Mouse (Mus musculus) lung, embryonic 16.5 days (tissue): ENCODE results near the gene C9orf72. TPM values are rescaled to one million over a fixed set of nuclear protein-coding genes. Genes with fewer than 3 reads are reported as not detected.

ENCODE experiments used
- ATAC-seq: fragments of 200-750 bp; cut with Nextera tagmentation; 2 replicates; pipeline ENCODE4 v1.8.0; 2017; ENCODE audit warnings: low read depth, mild to moderate bottlenecking, moderate library complexity
- H3K27ac ChIP-seq: fragments of 300-500 bp; sonication (generic); 2 replicates; pipeline ENCODE4 v1.5.1; 2014; ENCODE audit warnings: mild to moderate bottlenecking, control low read depth, low read length
- H3K27me3 ChIP-seq: fragments of 300-500 bp; sonication (generic); 2 replicates; pipeline ENCODE4 v1.6.1; 2014; ENCODE audit warnings: low read depth, low read length, mixed read lengths; ENCODE audit not compliant: control insufficient read depth, insufficient read depth
- H3K36me3 ChIP-seq: fragments of 300-500 bp; sonication (generic); 2 replicates; pipeline ENCODE4 v1.6.1; 2014; ENCODE audit warnings: low read length; ENCODE audit not compliant: control insufficient read depth, insufficient read depth
- H3K4me1 ChIP-seq: fragments of 300-500 bp; sonication (generic); replicated peaks from 2 replicates; pipeline ENCODE4 v1.6.1; 2014; ENCODE audit warnings: low read length, mixed read lengths; ENCODE audit not compliant: control insufficient read depth, insufficient read depth
- H3K4me2 ChIP-seq: fragments of 300-500 bp; sonication (generic); 2 replicates; pipeline ENCODE4 v1.6.1; 2014; ENCODE audit warnings: low read depth, low read length, control low read depth
- H3K4me3 ChIP-seq: fragments of 300-500 bp; sonication (generic); 2 replicates; pipeline ENCODE4 v1.5.1; 2014; ENCODE audit warnings: mild to moderate bottlenecking, low read length, control low read depth
- H3K9ac ChIP-seq: fragments of 300-500 bp; sonication (generic); 2 replicates; pipeline ENCODE4 v1.6.1; 2014; ENCODE audit warnings: low read length, control low read depth
- H3K9me3 ChIP-seq: fragments of 300-500 bp; sonication (generic); 2 replicates; pipeline ENCODE4 v1.6.1; 2016; ENCODE audit warnings: low read length; ENCODE audit not compliant: control insufficient read depth
- WGBS: fragments of 180-500 bp; shearing (Covaris S2); extraction: QIAGEN DNeasy Blood & Tissue Kit; methylation state at CpG from one replicate; pipeline ENCODE4 v1.1.7; 2014; 5-methylcytosine and 5-hydroxymethylcytosine counted together
- polyA plus RNA-seq: library from polyadenylated mRNA; unstranded; fragments of >200 nt; fragmentation: Nextera tagmentation; extraction: Ambion mirVana; gene quantifications from 2 replicates; pipeline ENCODE4 v1.2.1, GENCODE M21; 2015

Gene C9orf72
- polyA plus RNA-seq, 1 experiment from 2014 or later: 12.7 TPM

DNA sequence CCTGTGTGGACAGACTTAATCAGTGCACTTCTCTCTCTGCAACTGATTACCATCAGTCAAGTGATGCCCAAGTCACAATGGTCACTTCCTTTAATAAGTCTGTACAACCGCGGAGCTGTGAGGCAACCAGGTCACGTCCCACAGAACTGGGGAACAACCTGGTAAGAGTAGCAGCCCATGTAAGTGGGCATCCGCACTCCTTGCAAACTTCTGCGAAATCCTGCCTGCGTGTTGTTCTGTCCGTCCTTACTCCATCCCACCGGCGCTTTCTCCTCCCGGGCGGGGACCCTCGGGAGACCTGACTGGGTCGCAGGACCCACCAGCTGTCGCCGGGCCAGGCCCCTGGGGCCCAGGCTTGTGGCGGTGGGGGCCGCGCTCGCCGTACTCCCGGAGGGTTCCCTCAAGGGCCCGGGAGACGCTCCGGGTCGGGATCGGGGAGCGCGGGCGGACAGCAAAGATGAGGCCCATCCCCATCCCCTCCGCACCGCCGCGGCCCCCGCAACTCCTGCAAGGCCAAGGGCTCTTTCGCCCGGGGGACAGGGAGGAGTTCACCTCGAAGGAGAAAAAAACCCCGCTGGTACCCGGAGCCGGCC lies 738 bp downstream of the C9orf72 start:
- no peaks in the 10 kb centered on the region for H3K36me3 ChIP-seq
- H3K4me3 ChIP-seq: peak overlapping the region; percentile 88
- H3K27me3 ChIP-seq: no peaks in the 10 kb centered on the region
- H3K9me3 ChIP-seq: no peaks in the 10 kb centered on the region
- 0 out of 2 replicates have a peak, but pooled peaks cover 2% of the 10 kb centered on the region for H3K4me1 ChIP-seq
- ATAC-seq: peak; percentile 51
- peak overlapping the region; percentile 84 for H3K9ac ChIP-seq
- 0 out of 2 replicates have a peak overlapping the region, but pooled peaks have one; percentile 80 for H3K27ac ChIP-seq
- WGBS: under 1% methylated on average over 40 of the region's 40 CpGs
- peak overlapping the region; percentile 85 for H3K4me2 ChIP-seq

DNA sequence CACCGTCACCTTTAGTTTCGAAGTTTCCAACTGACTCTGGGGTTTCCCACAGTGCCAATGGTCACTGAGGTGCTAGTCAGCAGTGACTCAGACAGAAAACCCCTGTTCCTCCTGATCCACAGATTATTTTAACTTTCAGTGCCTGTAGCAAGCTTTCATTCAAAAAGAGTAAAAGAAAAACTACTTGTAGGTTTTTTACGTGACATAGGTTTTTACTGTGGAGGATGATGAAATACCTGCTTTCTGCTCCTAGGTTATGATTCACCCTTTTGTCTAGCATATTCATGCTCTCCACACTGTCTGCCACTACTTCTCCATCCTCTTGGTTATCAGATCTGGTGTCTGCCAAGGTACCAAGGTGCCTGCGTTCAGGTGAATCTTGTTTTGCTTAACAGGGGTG lies 1.9 kb downstream of the C9orf72 start:
- no peaks in the 10 kb centered on the region for H3K27me3 ChIP-seq
- no peak overlapping the region for H3K27ac ChIP-seq
- H3K4me2 ChIP-seq: no peak overlapping the region
- no peaks in the 10 kb centered on the region for H3K9me3 ChIP-seq
- ATAC-seq: no peak
- no peak overlapping the region for H3K4me3 ChIP-seq
- H3K4me1 ChIP-seq: 0 out of 2 replicates have a peak, but pooled peaks cover 2% of the 10 kb centered on the region
- H3K36me3 ChIP-seq: no peaks in the 10 kb centered on the region
- no peak overlapping the region for H3K9ac ChIP-seq
- 89% methylated on average over 4 of the region's 4 CpGs for WGBS

DNA sequence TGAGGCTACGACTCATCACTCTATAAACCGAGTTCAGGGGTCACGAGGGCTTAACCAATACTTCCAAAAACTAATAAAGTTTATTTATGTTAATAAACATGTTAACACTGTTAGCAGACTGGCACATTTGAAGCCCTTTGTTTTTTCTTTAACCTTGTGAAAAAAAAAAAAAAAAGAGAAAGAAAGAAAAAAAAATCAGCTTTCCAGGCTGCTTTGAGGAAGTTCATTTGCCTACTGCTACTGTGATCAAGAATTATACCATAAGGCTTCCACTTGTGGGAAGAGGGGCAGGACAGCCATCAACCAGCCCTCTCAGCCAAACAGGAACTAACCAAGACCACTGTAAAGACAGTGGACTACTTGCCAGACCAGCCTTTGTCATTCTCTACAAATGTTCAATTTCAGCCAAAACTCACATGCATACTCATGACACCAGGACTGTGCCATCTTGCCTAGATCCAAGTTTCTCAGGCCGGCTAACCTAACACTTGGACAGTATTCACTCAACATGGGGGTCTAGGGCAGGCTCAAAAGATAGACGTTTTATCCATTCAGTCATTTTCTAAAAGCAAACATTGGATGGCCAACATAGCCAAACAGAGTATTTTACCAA lies 2.5 kb downstream of the C9orf72 start:
- 75% methylated on average over 5 of the region's 5 CpGs for WGBS
- 0 out of 2 replicates have a peak, but pooled peaks cover 2% of the 10 kb centered on the region for H3K4me1 ChIP-seq
- no peak for ATAC-seq

DNA sequence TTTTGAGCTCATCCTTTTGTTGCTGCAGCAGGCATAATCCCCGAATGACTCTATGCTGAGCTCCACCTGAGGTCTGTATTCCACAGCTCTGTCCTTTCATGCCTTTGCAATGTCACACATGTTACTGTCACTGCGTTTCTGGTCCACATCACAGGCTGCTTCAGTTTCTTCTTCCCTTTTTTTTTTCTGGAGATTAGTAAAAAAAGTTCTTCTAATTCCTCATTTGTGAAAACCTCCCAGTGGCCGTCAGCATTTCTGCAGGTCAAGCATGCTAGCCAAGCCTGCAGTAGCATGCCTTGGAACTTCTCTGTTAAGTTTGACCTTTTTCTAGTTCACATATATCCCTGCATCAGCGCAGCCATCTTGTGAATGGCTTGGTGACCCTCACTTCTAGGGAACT lies 4.1 kb downstream of the C9orf72 start:
- H3K27ac ChIP-seq: no peak overlapping the region
- H3K4me1 ChIP-seq: 0 out of 2 replicates have a peak, but pooled peaks cover 2% of the 10 kb centered on the region
- H3K4me2 ChIP-seq: no peak overlapping the region
- H3K27me3 ChIP-seq: no peaks in the 10 kb centered on the region
- no peak overlapping the region for H3K9ac ChIP-seq
- WGBS: 48% methylated on average over 4 of the region's 4 CpGs
- H3K4me3 ChIP-seq: no peak overlapping the region
- no peak for ATAC-seq
- H3K36me3 ChIP-seq: no peaks in the 10 kb centered on the region; the same call in 1 of the 2 replicates
- H3K9me3 ChIP-seq: no peaks in the 10 kb centered on the region

More for the DNA sequence above, 2.5 kb downstream of the C9orf72 start:
- no peak overlapping the region for H3K27ac ChIP-seq
- H3K4me2 ChIP-seq: no peak overlapping the region
- no peak overlapping the region for H3K9ac ChIP-seq
- no peaks in the 10 kb centered on the region for H3K27me3 ChIP-seq
- H3K36me3 ChIP-seq: no peaks in the 10 kb centered on the region
- H3K9me3 ChIP-seq: no peaks in the 10 kb centered on the region
- no peak overlapping the region for H3K4me3 ChIP-seq

DNA sequence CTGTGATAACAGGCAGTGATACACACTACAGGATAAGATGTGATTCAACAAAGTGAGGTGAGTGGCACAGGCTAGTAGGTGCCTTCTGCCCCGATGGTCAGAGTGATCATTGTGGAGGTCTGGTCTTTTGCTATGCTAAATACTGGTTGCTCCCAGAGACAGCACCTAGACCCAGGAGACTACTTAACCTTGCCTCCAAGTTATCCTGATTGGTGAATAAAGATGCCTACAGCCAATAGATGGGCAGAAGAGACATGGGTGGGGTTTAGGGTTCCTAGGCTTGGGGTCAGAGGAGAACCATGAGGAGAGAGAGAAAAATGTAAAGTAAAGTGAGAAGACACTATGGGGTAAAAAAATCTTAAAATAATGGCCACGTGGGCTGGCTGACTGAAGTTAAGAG lies 4.8 kb downstream of the C9orf72 start:
- 45% methylated on average over 2 of the region's 2 CpGs for WGBS
- H3K9ac ChIP-seq: no peak overlapping the region
- 0 out of 2 replicates have a peak, but pooled peaks cover 2% of the 10 kb centered on the region for H3K4me1 ChIP-seq
- no peaks in the 10 kb centered on the region; the same call in none of the 2 replicates for H3K36me3 ChIP-seq
- H3K9me3 ChIP-seq: no peaks in the 10 kb centered on the region
- ATAC-seq: no peak
- H3K27me3 ChIP-seq: no peaks in the 10 kb centered on the region
- no peak overlapping the region for H3K27ac ChIP-seq
- no peak overlapping the region for H3K4me2 ChIP-seq
- H3K4me3 ChIP-seq: no peak overlapping the region

DNA sequence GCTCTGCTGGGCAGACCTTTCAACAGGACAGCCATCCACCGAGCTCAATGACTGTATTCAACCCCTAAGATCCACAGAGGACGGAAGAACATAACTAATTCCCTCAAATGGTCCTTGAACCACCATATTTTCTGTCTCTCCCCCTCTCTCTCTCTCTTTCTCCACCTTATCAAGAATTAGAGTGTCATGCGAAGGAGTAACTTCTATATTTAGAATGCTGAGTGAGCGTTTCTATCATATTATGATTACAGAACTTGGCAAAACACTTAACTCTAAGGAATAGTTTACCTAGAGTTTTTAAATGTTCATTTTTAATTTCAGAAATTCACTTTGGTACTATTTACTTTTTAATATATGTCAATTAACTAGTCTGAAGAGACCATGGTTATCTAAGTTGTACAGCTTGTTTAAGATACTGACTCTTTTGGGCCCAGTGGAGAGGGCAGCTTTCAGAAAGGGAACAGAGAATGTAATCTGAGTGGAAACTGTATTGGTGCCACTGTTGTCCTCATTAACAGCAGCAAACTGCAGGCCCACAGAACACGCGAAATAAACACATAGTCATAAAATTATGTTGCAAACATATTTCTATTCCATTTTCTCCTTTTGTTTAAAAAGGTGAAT lies 5.8 kb downstream of the C9orf72 start:
- H3K27ac ChIP-seq: no peak overlapping the region
- H3K4me1 ChIP-seq: 0 out of 2 replicates have a peak, but pooled peaks cover 2% of the 10 kb centered on the region
- no peak overlapping the region for H3K4me2 ChIP-seq
- WGBS: 50% methylated on average over 6 of the region's 6 CpGs
- no peaks in the 10 kb centered on the region for H3K9me3 ChIP-seq
- no peak overlapping the region for H3K9ac ChIP-seq
- no peak overlapping the region for H3K4me3 ChIP-seq
- H3K36me3 ChIP-seq: peaks cover 5% of the 10 kb centered on the region
- no peak for ATAC-seq
- H3K27me3 ChIP-seq: no peaks in the 10 kb centered on the region

DNA sequence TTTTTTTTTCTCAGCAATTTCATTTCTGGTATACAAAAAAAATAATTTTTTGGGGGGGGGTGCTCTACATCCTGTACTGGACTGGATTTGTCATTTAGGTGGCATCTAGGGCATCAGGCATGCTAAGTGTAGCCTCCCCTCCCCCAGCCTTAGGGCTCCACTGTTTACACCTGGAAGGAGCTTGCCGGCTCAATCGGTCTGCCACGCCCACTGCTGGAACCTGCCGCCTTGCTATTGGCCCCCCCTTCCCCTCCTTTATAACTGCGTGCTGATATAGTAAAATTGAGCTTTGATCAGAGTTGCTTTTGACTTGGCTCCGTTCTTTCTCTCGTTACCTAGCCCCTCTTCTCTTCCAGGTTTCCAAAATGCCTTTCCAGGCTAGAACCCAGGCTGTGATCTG lies 21.3 kb downstream of the C9orf72 start:
- no peak overlapping the region for H3K27ac ChIP-seq
- H3K36me3 ChIP-seq: peaks cover 4% of the 10 kb centered on the region
- WGBS: 55% methylated on average over 7 of the region's 7 CpGs
- no peak for ATAC-seq
- H3K9me3 ChIP-seq: no peaks in the 10 kb centered on the region
- no peak overlapping the region for H3K9ac ChIP-seq
- no peaks in the 10 kb centered on the region for H3K4me1 ChIP-seq
- no peak overlapping the region for H3K4me2 ChIP-seq
- H3K4me3 ChIP-seq: no peak overlapping the region
- H3K27me3 ChIP-seq: no peaks in the 10 kb centered on the region

DNA sequence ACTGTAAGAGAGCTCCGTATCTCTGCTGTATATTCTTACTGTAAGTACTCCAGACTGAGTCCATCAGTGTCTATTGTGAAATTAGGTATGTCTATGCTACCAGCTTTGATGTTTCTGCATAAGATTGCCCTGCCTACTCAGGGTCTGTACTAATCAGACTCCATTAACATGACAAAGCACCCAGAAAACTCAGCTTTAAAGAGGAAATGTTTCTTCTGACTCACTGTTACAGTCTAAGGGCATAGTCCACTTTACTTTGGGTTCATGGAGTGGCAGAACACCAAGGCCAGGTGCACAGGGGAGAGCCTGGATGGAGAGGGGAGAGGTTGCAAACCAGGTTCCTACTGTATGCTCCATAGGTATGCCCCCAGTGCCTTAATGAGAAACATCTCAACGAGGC lies 22.3 kb downstream of the C9orf72 start:
- no peak for ATAC-seq
- 93% methylated on average over 2 of the region's 2 CpGs for WGBS
- Histone ChIP-seq H3K36me3 (peaks cover 4% of the 10 kb centered on the region), H3K4me2 (no peak overlapping the region), H3K27me3 (no peaks in the 10 kb centered on the region), H3K4me3 (no peak overlapping the region), H3K4me1 (no peaks in the 10 kb centered on the region), H3K9me3 (no peaks in the 10 kb centered on the region), H3K9ac (no peak overlapping the region), H3K27ac (no peak overlapping the region)

DNA sequence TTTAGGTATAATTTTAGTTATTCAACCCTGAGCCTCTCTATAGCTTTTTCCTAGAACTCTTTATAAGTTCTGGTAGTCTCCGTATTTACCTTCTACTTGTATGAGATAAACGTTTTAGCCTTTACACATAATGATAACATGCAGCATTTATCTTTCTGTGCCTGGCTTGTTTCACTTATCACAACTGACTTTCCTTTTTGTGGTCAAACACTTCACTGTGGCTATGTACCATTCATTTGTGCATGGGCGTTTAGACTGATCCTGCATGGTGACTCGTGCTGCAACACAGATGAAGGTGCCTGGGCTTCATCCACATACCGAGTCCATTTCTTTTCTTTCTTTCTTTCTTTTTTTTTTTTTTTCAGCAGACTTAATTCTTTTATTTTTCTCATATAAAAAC lies 24.3 kb downstream of the C9orf72 start:
- H3K4me3 ChIP-seq: no peak overlapping the region
- no peaks in the 10 kb centered on the region for H3K9me3 ChIP-seq
- H3K4me1 ChIP-seq: no peaks in the 10 kb centered on the region
- H3K36me3 ChIP-seq: peaks cover 4% of the 10 kb centered on the region
- no peak overlapping the region for H3K9ac ChIP-seq
- H3K27me3 ChIP-seq: no peaks in the 10 kb centered on the region
- no peak for ATAC-seq
- 90% methylated on average over 5 of the region's 5 CpGs for WGBS
- H3K4me2 ChIP-seq: no peak overlapping the region
- no peak overlapping the region for H3K27ac ChIP-seq
